Mouse (Mus musculus) liver, embryonic 15.5 days (tissue): Measurements from ENCODE around the gene Nup153. TPM values are rescaled to one million over a fixed set of nuclear protein-coding genes. Genes with fewer than 3 reads are reported as not detected.

Experiments
- ATAC-seq: fragments of 200-750 bp; cut with Nextera tagmentation; 2 replicates; pipeline ENCODE4 v1.8.0; 2017; ENCODE audit warnings: moderate number of reproducible peaks, mild to moderate bottlenecking, moderate library complexity; ENCODE audit not compliant: insufficient read depth
- H3K27ac ChIP-seq: fragments of 300-500 bp; sonication (generic); replicated peaks from 2 replicates; pipeline ENCODE4 v1.5.1; 2015; ENCODE audit warnings: mild to moderate bottlenecking, inconsistent platforms
- H3K27me3 ChIP-seq: fragments of 300-500 bp; sonication (generic); 2 replicates; pipeline ENCODE4 v1.6.1; 2015; ENCODE audit warnings: mild to moderate bottlenecking, inconsistent platforms
- H3K36me3 ChIP-seq: fragments of 300-500 bp; sonication (generic); replicated peaks from 2 replicates; pipeline ENCODE4 v1.6.1; 2015; ENCODE audit warnings: moderate library complexity, mild to moderate bottlenecking, inconsistent platforms
- H3K4me1 ChIP-seq: fragments of 300-500 bp; sonication (generic); replicated peaks from 2 replicates; pipeline ENCODE4 v1.6.1; 2015; ENCODE audit warnings: inconsistent platforms
- H3K4me2 ChIP-seq: fragments of 300-500 bp; sonication (generic); 2 replicates; pipeline ENCODE4 v1.6.1; 2015; ENCODE audit warnings: moderate library complexity, mild to moderate bottlenecking, inconsistent platforms
- H3K4me3 ChIP-seq: fragments of 300-500 bp; sonication (generic); replicated peaks from 2 replicates; pipeline ENCODE4 v1.5.1; 2015; ENCODE audit warnings: mild to moderate bottlenecking, inconsistent platforms
- H3K9ac ChIP-seq: fragments of 300-500 bp; sonication (generic); 2 replicates; pipeline ENCODE4 v1.6.1; 2015; ENCODE audit warnings: moderate library complexity, mild to moderate bottlenecking, inconsistent platforms
- H3K9me3 ChIP-seq: fragments of 300-500 bp; sonication (generic); replicated peaks from 2 replicates; pipeline ENCODE4 v1.6.1; 2016; ENCODE audit warnings: inconsistent platforms
- WGBS: fragments of 180-500 bp; shearing (Covaris S2); methylation state at CpG from one replicate; pipeline ENCODE4 v1.1.7; 2015; ENCODE audit warnings: mixed read lengths; ENCODE audit not compliant: insufficient replicate concordance; 5-methylcytosine and 5-hydroxymethylcytosine counted together
- polyA plus RNA-seq: library from polyadenylated mRNA; unstranded; fragments of >200 nt; fragmentation: Nextera tagmentation; extraction: Ambion mirVana; gene quantifications from 2 replicates; pipeline ENCODE4 v1.2.1, GENCODE M21; 2015

The Nup153 gene
- polyA plus RNA-seq, 1 experiment from 2014 or later, result 16.5 TPM

- H3K4me2 ChIP-seq, result no peak overlapping the region
- H3K9ac ChIP-seq, result no peak overlapping the region
- ATAC-seq, result no peak
- H3K9me3 ChIP-seq, result no peaks in the 10 kb centered on the region
- no peaks in the 10 kb centered on the region for H3K27me3 ChIP-seq
- WGBS, result 18% methylated on average over 6 of the region's 6 CpGs
- H3K4me3 ChIP-seq, result no peak overlapping the region
- H3K4me1 ChIP-seq, result no peaks in the 10 kb centered on the region
- no peak overlapping the region for H3K27ac ChIP-seq
- no peaks in the 10 kb centered on the region for H3K36me3 ChIP-seq
Measured at GRCm38 (mm10) chr13:46634133-46634488, 93.6 kb downstream of the Nup153 start.

- Histone ChIP-seq H3K4me3 (no peak overlapping the region), H3K9me3 (no peaks in the 10 kb centered on the region), H3K4me1 (no peaks in the 10 kb centered on the region), H3K27ac (no peak overlapping the region), H3K27me3 (no peaks in the 10 kb centered on the region), H3K9ac (no peak overlapping the region), H3K4me2 (no peak overlapping the region), H3K36me3 (no peaks in the 10 kb centered on the region)
- 62% methylated on average over 18 of the region's 18 CpGs for WGBS
- no peak for ATAC-seq
Measured at GRCm38 (mm10) chr13:46633320-46634132, 94.2 kb downstream of the Nup153 start.

GRCm38 (mm10) chr13:46632796-46633195, 94.9 kb downstream of the Nup153 start:
- Histone ChIP-seq H3K9me3 (no peaks in the 10 kb centered on the region), H3K27ac (no peak overlapping the region), H3K36me3 (no peaks in the 10 kb centered on the region), H3K4me3 (no peak overlapping the region), H3K27me3 (no peaks in the 10 kb centered on the region), H3K4me2 (no peak overlapping the region), H3K9ac (no peak overlapping the region), H3K4me1 (no peaks in the 10 kb centered on the region)
- WGBS, result 52% methylated on average over 4 of the region's 4 CpGs
- no peak for ATAC-seq

Other genes starting within 250 kb of the Nup153 start
- 1.2 and 2.0 TPM in 2 replicates for gene Cap2, start 226.1 kb downstream of the Nup153 start, polyA plus RNA-seq
- gene Fam8a1, start 58.4 kb downstream of the Nup153 start, polyA plus RNA-seq, result 2.8 and 3.0 TPM in 2 replicates
- gene Kif13a, start 201.9 kb upstream of the Nup153 start, polyA plus RNA-seq, result 4.1 and 5.3 TPM in 2 replicates